Mouse (Mus musculus) frontal cortex, postnatal 36 days (tissue): ENCODE results near the gene Avp.

Experiments used
- DNase-seq, 2 experiments: peaks; one replicate each; pipeline ENCODE4 v3.0.0; 2022; ENCODE audit warnings: low spot score in 2 of 2

The Avp gene

DNA sequence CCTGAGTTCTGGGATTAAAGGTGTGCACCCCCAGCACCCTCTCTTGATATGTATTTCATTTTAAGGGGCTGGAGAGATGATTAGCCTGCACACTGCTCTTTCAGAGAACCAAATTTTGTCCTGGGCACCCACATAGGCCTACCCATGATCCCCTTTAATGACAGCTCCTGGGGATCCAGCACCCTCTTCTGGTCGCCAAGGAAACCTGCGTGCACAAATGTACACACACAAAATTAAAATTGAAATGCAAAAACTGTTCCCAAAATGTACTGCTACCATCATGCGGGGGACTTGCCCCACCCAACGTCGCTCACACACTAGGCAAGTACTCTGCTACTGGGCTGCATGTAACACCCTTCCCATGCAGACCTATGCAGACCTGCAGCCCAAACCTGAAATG lies 7.4 kb downstream of the Avp start:
- no peak for DNase-seq

DNA sequence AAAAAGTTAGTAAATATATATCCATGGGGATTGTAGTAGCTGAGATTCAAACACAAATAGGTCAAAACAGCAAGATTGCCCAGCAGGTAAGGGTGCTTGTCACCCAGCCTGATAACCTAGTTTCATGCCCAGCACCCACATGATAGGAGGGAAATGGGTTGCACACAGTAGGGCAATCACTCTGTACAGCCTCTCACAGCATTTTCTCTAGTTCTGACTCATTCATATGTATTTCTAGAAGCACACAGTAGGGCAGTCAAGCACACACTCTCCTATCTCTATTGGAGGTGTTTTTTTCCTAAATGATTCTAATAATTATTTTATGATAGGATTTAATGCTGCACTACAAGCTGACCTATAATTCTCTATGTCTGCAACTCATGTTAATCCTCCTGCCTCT lies 12.4 kb downstream of the Avp start:
- no peak for DNase-seq

DNA sequence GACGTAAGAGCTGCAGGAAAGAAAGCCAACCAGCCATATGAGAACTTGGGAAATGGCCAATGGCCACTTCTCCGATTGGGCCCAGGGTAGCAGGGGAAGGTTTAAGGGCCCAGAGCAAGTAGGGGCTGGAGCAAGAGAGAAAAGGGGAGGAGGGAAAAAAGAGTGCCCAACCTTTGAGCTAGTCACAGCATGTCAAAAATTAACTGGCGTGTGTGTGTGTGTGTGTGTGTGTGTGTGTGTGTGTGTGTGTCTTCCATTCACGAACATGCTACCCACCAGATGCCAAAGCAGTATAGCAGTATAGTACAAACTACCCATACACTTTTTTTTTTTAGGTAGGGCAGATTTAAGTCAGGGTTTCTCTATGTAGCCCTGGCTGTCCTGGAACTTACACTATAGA lies 13.4 kb downstream of the Avp start:
- DNase-seq = no peak

DNA sequence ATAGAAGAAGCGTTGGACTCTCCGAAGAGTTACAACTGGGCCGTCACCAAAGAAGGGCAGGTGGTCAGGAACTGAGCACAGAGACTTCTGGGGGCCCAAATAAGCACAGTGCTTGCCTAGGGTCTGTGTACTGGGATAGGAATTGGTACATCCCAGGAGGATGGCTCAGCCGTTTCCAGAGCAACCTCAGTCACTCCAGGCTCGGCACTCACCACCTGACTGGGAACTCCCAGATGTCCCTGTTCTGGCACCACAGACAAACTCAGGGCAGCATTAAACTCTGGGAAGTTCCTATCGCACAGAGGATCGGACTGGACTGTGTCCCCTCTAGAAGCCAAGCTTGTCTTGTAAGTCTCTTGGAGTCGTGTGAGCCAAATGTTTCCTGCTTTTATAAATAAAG lies 17.4 kb downstream of the Avp start:
- no peak for DNase-seq

DNA sequence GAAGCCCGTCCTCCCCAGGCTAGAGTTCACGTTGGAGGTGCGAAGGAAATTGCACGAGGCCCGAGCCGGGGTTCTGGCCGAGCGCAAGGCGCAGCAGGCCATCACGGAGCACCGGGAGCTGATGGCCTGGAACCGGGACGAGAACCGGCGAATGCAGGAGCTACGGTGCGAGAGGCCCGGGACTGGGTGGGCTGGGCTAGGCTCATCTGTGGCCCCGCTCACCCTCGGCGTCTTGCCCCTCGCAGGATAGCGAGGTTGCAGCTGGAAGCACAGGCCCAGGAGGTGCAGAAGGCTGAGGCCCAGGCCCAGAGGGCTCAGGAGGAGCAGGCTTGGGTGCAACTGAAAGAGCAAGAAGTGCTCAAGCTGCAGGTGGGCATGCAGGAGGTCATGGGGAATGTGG lies 18.3 kb downstream of the Avp start:
- DNase-seq = no peak

DNA sequence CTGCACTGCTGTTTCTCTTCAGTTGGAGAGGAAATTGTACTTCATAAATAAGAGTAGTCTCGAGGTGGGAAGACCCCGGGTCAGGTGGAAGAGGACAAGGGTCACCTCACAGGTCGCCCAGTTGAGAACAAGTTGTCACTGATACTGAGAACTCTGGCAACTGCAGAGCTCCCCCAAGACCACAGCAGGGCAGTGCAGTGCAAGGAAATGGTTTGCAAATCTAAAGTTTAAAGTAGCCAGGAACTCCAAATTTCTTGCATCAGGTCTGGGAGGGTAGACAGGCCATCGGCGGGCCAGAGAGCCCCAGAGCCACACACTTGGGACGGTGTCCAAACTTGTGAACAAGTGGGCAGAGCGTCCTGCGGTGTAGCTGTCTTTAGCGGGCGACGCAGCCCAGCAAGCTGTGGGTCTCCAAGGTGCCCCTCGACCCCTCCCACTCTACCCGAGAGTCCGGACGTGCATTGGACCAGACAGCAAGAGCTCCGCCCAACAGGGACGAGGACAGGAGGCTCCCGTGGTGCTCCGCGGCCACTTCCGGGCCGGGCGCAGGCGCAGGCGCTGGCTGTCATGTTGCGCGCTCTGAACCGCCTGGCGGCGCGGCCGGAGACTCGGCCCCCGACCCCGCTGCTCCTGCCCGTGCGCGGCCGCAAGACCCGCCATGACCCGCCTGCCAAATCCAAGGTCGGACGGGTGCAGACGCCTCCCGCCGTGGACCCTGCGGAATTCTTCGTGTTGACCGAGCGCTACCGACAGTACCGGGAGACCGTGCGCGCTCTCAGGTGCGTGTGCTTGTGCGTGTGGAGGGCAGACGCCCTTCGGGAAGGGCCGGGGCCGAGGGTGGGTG lies 18.9 kb downstream of the Avp start, which contains the start of gene Mrps26:
Gene Mrps26, plus strand, starts transcription at position 531 of the 844 bp plus-strand sequence.
- DNase-seq = peak; percentile 93 to 94

DNA sequence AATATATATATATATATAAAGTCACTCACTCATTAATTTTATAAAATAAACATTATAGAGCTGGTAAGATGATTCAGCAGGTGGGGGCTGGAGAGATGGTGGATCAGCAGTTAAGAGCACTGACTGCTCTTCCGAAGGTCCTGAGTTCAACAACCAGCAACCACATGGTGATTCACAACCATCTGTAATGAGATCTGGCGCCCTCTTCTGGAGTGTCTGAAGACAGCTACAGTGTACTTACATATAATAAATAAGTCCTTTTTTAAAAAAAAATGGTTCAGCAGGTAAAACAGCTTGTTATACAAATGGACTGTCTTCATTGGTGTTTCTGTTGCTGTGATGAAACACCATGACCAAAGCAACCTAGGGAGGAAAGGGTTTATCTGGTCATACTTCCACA lies 24.3 kb downstream of the Avp start:
- DNase-seq = no peak

DNA sequence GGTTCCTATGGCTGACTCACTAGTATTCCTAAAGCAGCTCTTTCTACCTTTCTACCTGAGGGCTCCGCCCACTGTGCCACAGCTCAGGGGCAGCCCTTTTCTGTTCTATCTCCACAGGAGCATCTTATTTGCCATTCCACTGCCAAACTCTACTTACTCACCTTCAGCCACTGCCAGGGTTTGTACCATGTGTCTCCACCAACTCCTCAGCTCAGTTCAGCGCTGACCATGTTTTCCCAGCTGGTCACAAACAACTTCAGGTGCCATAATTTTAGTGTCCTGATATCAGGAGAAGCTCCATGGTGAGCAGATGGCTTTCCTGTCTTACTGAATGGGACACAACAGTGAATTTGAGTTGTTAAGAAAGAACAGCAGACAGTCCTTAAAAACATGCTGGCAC lies 24.9 kb downstream of the Avp start:
- no peak for DNase-seq

DNA sequence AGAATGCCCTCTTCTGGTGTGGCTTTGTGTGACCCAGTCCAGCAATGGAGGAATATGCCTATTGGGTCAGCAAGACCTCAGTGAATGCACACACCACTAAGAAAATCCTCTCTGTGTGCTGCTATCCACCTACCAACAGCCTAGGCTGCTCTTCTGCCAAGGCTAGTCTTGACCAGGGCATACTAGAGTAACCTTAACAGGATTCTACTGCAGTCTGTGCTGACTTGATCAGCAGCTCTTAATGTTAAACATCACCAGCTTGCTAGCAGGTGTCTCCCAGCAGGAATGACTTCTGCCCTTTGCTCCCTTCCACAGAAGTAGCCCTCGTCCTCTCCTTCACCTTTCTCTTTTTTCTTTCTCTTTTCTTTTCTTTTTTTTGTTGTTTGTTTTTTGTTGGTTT lies 26.1 kb downstream of the Avp start:
- DNase-seq = no peak

DNA sequence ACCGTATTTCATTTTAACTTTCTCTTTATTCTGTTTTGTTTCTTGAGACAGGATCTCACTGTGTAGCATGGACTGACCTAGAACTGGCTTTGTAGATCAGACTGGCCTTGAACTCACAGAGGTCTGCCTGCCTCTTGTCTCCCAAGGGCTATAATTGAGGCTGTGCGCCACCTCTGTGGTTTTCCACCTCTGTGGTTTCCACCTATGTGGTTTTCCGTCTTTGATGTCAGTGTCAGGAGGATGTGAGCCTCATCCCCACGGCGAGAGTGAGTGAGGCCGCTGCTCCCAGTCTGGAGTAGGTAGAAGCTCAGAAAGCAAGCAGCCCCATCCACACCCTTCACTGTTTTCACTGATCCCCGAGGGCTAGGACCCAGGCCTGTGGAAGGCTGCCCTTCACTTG lies 27.5 kb downstream of the Avp start:
- DNase-seq = no peak

DNA sequence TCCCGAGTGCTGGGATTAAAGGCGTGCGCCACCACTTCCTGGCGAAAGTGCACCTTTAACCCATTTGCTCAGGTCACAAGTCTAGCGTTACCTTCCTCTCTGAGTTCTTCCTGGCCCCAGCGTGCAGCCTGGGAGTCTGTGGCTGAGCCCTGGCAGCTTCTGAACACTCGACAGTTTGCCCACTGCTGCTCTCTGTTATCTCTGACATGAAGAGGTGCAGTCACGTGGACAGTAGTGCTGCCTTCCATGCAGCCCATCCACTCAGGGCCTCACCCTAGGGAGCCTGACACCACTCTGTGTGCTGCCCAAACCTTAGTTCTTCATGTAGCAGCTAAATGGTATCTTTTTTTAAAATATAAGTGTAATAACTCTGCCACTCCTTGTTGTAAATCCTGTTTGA lies 35.4 kb downstream of the Avp start:
- DNase-seq = no peak

DNA sequence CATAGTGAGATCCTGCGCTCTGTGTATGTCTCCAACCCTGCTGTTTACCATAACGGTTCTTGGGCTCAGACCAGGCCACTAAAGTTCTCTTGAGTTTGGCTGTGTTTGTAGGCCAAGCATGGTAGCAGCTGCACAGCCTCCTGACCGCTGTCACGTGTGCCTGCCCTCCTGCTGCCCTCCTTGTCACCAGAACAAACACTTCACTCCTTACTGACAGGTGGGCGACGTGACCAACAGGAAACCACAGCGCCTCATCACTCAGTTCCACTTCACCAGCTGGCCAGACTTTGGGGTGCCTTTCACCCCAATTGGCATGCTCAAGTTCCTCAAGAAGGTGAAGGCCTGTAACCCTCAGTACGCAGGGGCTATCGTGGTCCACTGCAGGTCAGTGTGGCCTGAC lies 42.1 kb downstream of the Avp start:
- no peak for DNase-seq

DNA sequence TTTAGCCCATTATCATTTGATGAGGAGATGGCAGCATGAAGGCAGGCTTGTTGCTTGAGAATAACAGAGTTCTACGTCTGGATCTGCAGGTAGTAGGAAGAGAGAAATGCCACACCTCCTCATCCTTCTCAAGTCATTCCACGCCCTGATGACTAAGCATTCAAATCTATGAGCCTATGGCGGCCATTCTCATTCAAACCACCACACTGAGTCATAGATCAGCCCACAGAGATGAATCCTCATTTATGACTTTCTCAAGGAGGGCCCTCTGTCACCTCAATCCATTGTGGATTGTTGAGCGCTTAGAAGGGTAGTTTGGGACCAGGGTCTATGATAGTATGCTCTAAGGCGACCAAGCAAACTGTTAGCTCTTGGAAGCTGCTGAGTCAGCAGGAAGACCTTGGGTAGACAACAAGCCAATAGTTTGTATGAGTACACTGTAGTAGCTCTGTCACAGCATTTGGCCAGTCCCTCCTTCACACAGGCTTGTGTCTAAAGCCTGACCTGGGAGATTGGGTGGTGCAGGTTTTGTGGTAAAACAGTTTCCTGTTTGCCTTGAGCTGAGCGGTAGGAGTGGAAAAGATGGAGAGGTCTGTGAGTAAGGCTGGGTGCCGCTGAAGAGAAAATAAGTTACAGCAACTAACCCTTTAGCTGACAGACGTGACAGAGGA lies 43.3 kb downstream of the Avp start:
- DNase-seq = no peak

DNA sequence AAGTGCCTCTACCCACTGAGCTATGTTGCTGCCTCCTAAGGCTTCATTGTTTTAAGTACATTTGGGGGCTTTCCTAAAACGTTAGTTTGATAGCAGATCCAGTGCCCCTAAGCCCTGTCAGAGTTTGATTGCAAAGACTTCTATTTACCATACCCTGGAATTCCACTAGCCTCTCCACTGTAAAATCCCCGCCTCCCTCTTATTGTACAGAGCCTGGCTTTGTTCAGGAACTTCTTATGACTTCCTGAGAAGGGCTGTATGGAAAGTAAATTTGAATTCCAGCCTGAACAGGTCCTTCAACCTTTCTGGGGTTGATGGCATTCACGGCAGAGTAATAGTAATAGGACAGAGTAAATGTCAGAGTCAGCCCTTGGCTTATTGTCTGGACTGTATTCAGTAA lies 45.5 kb downstream of the Avp start:
- no peak for DNase-seq

DNA sequence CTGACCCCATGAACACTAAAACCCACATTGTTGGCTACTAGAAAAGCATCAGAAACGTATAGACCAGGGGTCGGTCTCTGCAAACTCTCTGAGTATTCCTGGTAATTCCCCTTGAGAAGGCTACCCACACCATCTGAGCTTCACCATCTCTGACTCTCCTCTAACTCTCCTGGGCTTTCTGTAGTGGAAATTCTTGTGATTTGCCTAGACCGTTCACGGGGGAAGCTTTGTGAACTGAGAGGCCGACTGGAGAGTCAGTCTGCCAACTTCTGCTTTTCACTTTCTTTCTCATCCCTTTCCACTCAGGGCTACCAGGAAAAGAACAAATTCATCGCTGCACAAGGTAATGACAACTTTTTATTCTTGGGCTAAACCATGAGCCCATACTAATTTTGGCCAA lies 47.3 kb downstream of the Avp start:
- no peak for DNase-seq

DNA sequence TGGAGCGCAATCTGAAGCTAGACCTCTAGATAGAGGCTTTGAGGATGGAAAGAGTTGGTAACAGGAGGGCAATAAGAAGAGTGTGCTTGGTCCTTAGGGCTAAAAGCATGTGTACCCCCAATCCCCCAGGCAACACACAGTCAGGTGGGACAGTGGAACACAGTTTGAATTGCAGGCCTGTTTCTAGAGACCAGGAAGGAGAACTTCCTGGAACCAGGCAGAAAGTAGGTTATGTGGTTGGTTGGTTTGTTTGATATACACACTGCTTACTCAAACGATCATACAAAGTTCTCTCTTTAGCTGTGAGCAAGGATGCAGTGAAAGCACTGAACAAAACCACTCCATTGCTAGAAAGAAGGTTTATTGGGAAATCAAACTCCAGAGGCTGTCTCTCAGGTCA lies 50.2 kb downstream of the Avp start:
- no peak for DNase-seq
